19 mouse cellular contexts compared by ENCODE assay signal in genomic region chr8:117409056-117409455, GRCm38 (mm10).
DNase-seq lines count a peak whose midpoint lies in the region; ATAC-seq lines count a peak whose summit lies in the region.
"Had no signal": no experiment of that assay in that cellular context is flagged by ENCODE, and none has a peak within 500 bp of the region (broad histone marks: within the 10 kb centered on the region; RNA-seq: fewer than 3 reads in every experiment).

No protein-coding gene starts in this region.

- H3K36me3 ChIP-seq in embryonic facial prominence, embryonic 11.5 days (replicated peaks; ENCODE audit: control insufficient read depth, insufficient read depth, low read depth, low read length): no peaks in the 10 kb centered on the region
- H3K36me3 ChIP-seq in embryonic facial prominence, embryonic 14.5 days (ENCODE audit: control insufficient read depth, insufficient read depth, low read length): no peaks in the 10 kb centered on the region
- H3K36me3 ChIP-seq: embryonic facial prominence, embryonic 12.5 days; forebrain, embryonic 12.5 days had no signal

- H3K9ac ChIP-seq in embryonic facial prominence, embryonic 11.5 days (replicated peaks; ENCODE audit: low read length): no peak overlapping the region
- H3K9ac ChIP-seq in embryonic facial prominence, embryonic 14.5 days (ENCODE audit: low read depth, low read length): no peak overlapping the region
- H3K9ac ChIP-seq: embryonic facial prominence, embryonic 12.5 days; forebrain, embryonic 12.5 days had no signal

- no peak overlapping the region for H3K4me2 ChIP-seq in embryonic facial prominence, embryonic 11.5 days (ENCODE audit: low read depth, low read length)
- H3K4me2 ChIP-seq in embryonic facial prominence, embryonic 14.5 days (ENCODE audit: low read depth, low read length): peak overlapping the region; percentile 11; the same call in 1 of the 2 replicates
- H3K4me2 ChIP-seq: embryonic facial prominence, embryonic 12.5 days; forebrain, embryonic 12.5 days had no signal

- no peak overlapping the region for H3K4me3 ChIP-seq in embryonic facial prominence, embryonic 11.5 days (ENCODE audit: low read depth, low read length)
- no peak overlapping the region for H3K4me3 ChIP-seq in embryonic facial prominence, embryonic 14.5 days (ENCODE audit: low read depth, low read length)
- H3K4me3 ChIP-seq: embryonic facial prominence, embryonic 12.5 days; erythroblast, embryonic 14.5 days; forebrain, embryonic 10.5 days; forebrain, embryonic 12.5 days had no signal

- ATAC-seq in embryonic facial prominence, embryonic 11.5 days (replicated peaks; ENCODE audit: insufficient number of reproducible peaks, low FRiP score, low TSS enrichment, low read depth): no peak
- ATAC-seq in embryonic facial prominence, embryonic 14.5 days (ENCODE audit: low read depth): no peak
- ATAC-seq: forebrain, embryonic 14.5 days; forebrain, embryonic 16.5 days had no signal

- DNase-seq in embryonic facial prominence, embryonic 11.5 days (ENCODE audit: low spot score): peak; percentile 77
- peak; percentile 66 for DNase-seq in embryonic facial prominence, embryonic 14.5 days (ENCODE audit: low spot score)
- DNase-seq in left cerebral cortex, postnatal 25 days (ENCODE audit: low spot score in 2 of 2): no peak
- no peak for DNase-seq in ovary, postnatal 14 days (ENCODE audit: low spot score)
- no peak for DNase-seq in kidney, postnatal 10 days
- DNase-seq: adrenal gland, adult 2 months; adrenal gland, postnatal 10 days; adrenal gland, postnatal 25 days; cerebellum, adult 11-12 months; cerebellum, adult 2 months; cerebellum, adult 9-10 months; cerebellum, postnatal 10 days; cerebellum, postnatal 25 days had no signal

- WGBS in embryonic facial prominence, embryonic 11.5 days: 50% methylated on average over 7 of the region's 7 CpGs
- 45% methylated on average over 7 of the region's 7 CpGs for WGBS in embryonic facial prominence, embryonic 14.5 days

- intact Hi-C loops in left cerebral cortex, postnatal 25 days (cut with DNase I): no loop called here

- H3K9me3 ChIP-seq in embryonic facial prominence, embryonic 11.5 days (replicated peaks; ENCODE audit: control insufficient read depth, low read length): no peaks in the 10 kb centered on the region
- H3K9me3 ChIP-seq in embryonic facial prominence, embryonic 14.5 days (ENCODE audit: control insufficient read depth, low read length): no peaks in the 10 kb centered on the region
- H3K9me3 ChIP-seq: embryonic facial prominence, embryonic 12.5 days; forebrain, embryonic 10.5 days; forebrain, embryonic 12.5 days had no signal

- no peak overlapping the region for H3K27ac ChIP-seq in embryonic facial prominence, embryonic 11.5 days (replicated peaks; ENCODE audit: low read depth, low read length)
- H3K27ac ChIP-seq in embryonic facial prominence, embryonic 14.5 days (replicated peaks; ENCODE audit: low read depth, low read length): peak overlapping the region; percentile 73
- H3K27ac ChIP-seq: forebrain, embryonic 10.5 days; forebrain, embryonic 12.5 days had no signal

- no peaks in the 10 kb centered on the region for H3K27me3 ChIP-seq in embryonic facial prominence, embryonic 11.5 days (ENCODE audit: control insufficient read depth, insufficient read depth, low read length)
- H3K27me3 ChIP-seq in embryonic facial prominence, embryonic 14.5 days (replicated peaks; ENCODE audit: control insufficient read depth, insufficient read depth, low read length): no peaks in the 10 kb centered on the region
- H3K27me3 ChIP-seq: embryonic facial prominence, embryonic 12.5 days; forebrain, embryonic 12.5 days had no signal

- no peaks in the 10 kb centered on the region; the same call in 1 of the 2 replicates for H3K4me1 ChIP-seq in embryonic facial prominence, embryonic 11.5 days (ENCODE audit: control insufficient read depth, insufficient read depth, low read length)
- peaks cover 24% of the 10 kb centered on the region for H3K4me1 ChIP-seq in embryonic facial prominence, embryonic 14.5 days (ENCODE audit: control insufficient read depth, insufficient read depth, low read length)

Comparison
In these comparisons a context has a peak if more than half of its experiments do, and no peak if none do; other contexts are left out.
1. DNase-seq: peak in embryonic facial prominence, embryonic 11.5 days (single experiment) and embryonic facial prominence, embryonic 14.5 days (single experiment); none in left cerebral cortex, postnatal 25 days (0 of 2), ovary, postnatal 14 days (single experiment) and kidney, postnatal 10 days (single experiment).